Mouse (Mus musculus): Measurements from ENCODE around the gene Olfr455.

Gene Olfr455

GRCm38 (mm10) chr6:42547461-42547860 lies at the start of gene Olfr455:
Olfr455 (minus strand) TSS chr6:42547587.
- DNase-seq (ENCODE audit: low spot score), result no peak

GRCm38 (mm10) chr6:42593138-42593882 lies 45.9 kb upstream of the Olfr455 start:
- no peak for DNase-seq (ENCODE audit: low spot score)

- DNase-seq (ENCODE audit: low spot score), result no peak
Measured at GRCm38 (mm10) chr6:42586569-42586968, 39.2 kb upstream of the Olfr455 start.

- DNase-seq (ENCODE audit: low spot score), result peak; percentile 72
Measured at GRCm38 (mm10) chr6:42583488-42583872, 36.1 kb upstream of the Olfr455 start.

- peak; percentile 13 for DNase-seq (ENCODE audit: low spot score)
Measured at GRCm38 (mm10) chr6:42582741-42583487, 35.5 kb upstream of the Olfr455 start.

- DNase-seq (ENCODE audit: low spot score), result no peak
Measured at GRCm38 (mm10) chr6:42578678-42579077, 31.3 kb upstream of the Olfr455 start.

GRCm38 (mm10) chr6:42577433-42577832 lies 30.0 kb upstream of the Olfr455 start:
- no peak for DNase-seq (ENCODE audit: low spot score)

GRCm38 (mm10) chr6:42568205-42568604 lies 20.8 kb upstream of the Olfr455 start:
- DNase-seq (ENCODE audit: low spot score), result no peak

- DNase-seq (ENCODE audit: low spot score), result no peak
Measured at GRCm38 (mm10) chr6:42566076-42566598, 18.8 kb upstream of the Olfr455 start.

- DNase-seq (ENCODE audit: low spot score), result no peak
Measured at GRCm38 (mm10) chr6:42562280-42562679, 14.9 kb upstream of the Olfr455 start.

- DNase-seq (ENCODE audit: low spot score), result no peak
Measured at GRCm38 (mm10) chr6:42560885-42561284, 13.5 kb upstream of the Olfr455 start.

GRCm38 (mm10) chr6:42558641-42559040 lies 11.3 kb upstream of the Olfr455 start:
- no peak for DNase-seq (ENCODE audit: low spot score)

- DNase-seq (ENCODE audit: low spot score), result no peak
Measured at GRCm38 (mm10) chr6:42546180-42546579, 1.2 kb downstream of the Olfr455 start.

GRCm38 (mm10) chr6:42545451-42545885 lies 1.9 kb downstream of the Olfr455 start:
- no peak for DNase-seq (ENCODE audit: low spot score)

- no peak for DNase-seq (ENCODE audit: low spot score)
Measured at GRCm38 (mm10) chr6:42544846-42545245, 2.5 kb downstream of the Olfr455 start.

- DNase-seq (ENCODE audit: low spot score), result no peak
Measured at GRCm38 (mm10) chr6:42542036-42543031, 5.1 kb downstream of the Olfr455 start.

- peak; percentile 37 for DNase-seq (ENCODE audit: low spot score)
Measured at GRCm38 (mm10) chr6:42540681-42541080, 6.7 kb downstream of the Olfr455 start.

GRCm38 (mm10) chr6:42539711-42540110 lies 7.7 kb downstream of the Olfr455 start:
- no peak for DNase-seq (ENCODE audit: low spot score)

- DNase-seq (ENCODE audit: low spot score), result no peak
Measured at GRCm38 (mm10) chr6:42513461-42513860, 33.9 kb downstream of the Olfr455 start.

- DNase-seq (ENCODE audit: low spot score), result no peak
Measured at GRCm38 (mm10) chr6:42509311-42509710, 38.1 kb downstream of the Olfr455 start.

- no peak for DNase-seq (ENCODE audit: low spot score)
Measured at GRCm38 (mm10) chr6:42503478-42503877, 43.9 kb downstream of the Olfr455 start.

- no peak for DNase-seq (ENCODE audit: low spot score)
Measured at GRCm38 (mm10) chr6:42489731-42490130, 57.7 kb downstream of the Olfr455 start.
